10 mouse cellular contexts compared by ENCODE assay signal in genomic region chr11:98323933-98324332, GRCm38 (mm10). TPM values are rescaled to one million over a fixed set of nuclear protein-coding genes. Genes with fewer than 3 reads are reported as not detected.
A peak's percentile ranks its signal among the peaks of the same experiment; 100 is the strongest.
DNase-seq lines count a peak whose midpoint lies in the region; ATAC-seq and TF ChIP-seq lines count a peak whose summit lies in the region.
"Had no signal": no experiment of that assay in that cellular context is flagged by ENCODE, and none has a peak within 500 bp of the region (broad histone marks: within the 10 kb centered on the region; RNA-seq: fewer than 3 reads in every experiment).

No protein-coding gene starts in this region.

- H3K9me3 ChIP-seq in limb, embryonic 14.5 days (ENCODE audit: control insufficient read depth, low read length): no peaks in the 10 kb centered on the region
- no peaks in the 10 kb centered on the region for H3K9me3 ChIP-seq in heart, embryonic 11.5 days (replicated peaks; ENCODE audit: control insufficient read depth, low read length)
- H3K9me3 ChIP-seq: liver, embryonic 15.5 days had no signal

- peak; percentile 50 for DNase-seq in kidney, adult 18-20 months
- no peak for DNase-seq in kidney, adult 11 months
- DNase-seq in Muller cell, postnatal 12 days (ENCODE audit: inconsistent ontology term): peak; percentile 54
- DNase-seq in embryo, embryonic 11 days: peak; percentile 65
- peak; percentile 39 for DNase-seq in limb, embryonic 14.5 days (ENCODE audit: low spot score)
- DNase-seq in urinary bladder, postnatal 4 days (ENCODE audit: low spot score in 2 of 2): no peak

- H3K27me3 ChIP-seq in limb, embryonic 14.5 days (ENCODE audit: control insufficient read depth, insufficient read depth, low read length): peaks cover 98% of the 10 kb centered on the region
- H3K27me3 ChIP-seq in heart, embryonic 11.5 days (ENCODE audit: control insufficient read depth, insufficient read depth, low read length): peaks cover 98% of the 10 kb centered on the region

- H3K27ac ChIP-seq in limb, embryonic 14.5 days (replicated peaks; ENCODE audit: low read depth, low read length): no peak overlapping the region
- H3K27ac ChIP-seq in heart, embryonic 11.5 days (ENCODE audit: low read depth, low read length): no peak overlapping the region
- H3K27ac ChIP-seq: liver, embryonic 15.5 days had no signal

- WGBS in limb, embryonic 14.5 days: 2% methylated on average over 9 of the region's 9 CpGs
- WGBS in heart, embryonic 11.5 days (ENCODE audit: insufficient replicate concordance): 3% methylated on average over 9 of the region's 9 CpGs

- peaks cover 5% of the 10 kb centered on the region; the same call in 1 of the 2 replicates for H3K4me1 ChIP-seq in limb, embryonic 14.5 days (ENCODE audit: control insufficient read depth, insufficient read depth, low read length)
- H3K4me1 ChIP-seq in heart, embryonic 11.5 days (ENCODE audit: control insufficient read depth, insufficient read depth, low read length): peaks cover 19% of the 10 kb centered on the region

- H3K4me3 ChIP-seq in limb, embryonic 14.5 days (replicated peaks; ENCODE audit: low read length): no peak overlapping the region
- no peak overlapping the region for H3K4me3 ChIP-seq in heart, embryonic 11.5 days (ENCODE audit: low read depth, low read length)
- H3K4me3 ChIP-seq: liver, embryonic 15.5 days had no signal

- ATAC-seq in limb, embryonic 14.5 days (ENCODE audit: low FRiP score, low read depth): no peak
- no peak for ATAC-seq in erythroblast, adult 5-6 weeks (replicated peaks; ENCODE audit: low FRiP score, poor library complexity, severe bottlenecking)
- ATAC-seq in heart, embryonic 11.5 days (replicated peaks; ENCODE audit: insufficient number of reproducible peaks, low FRiP score, low TSS enrichment): no peak

- no peak overlapping the region for H3K4me2 ChIP-seq in limb, embryonic 14.5 days (replicated peaks; ENCODE audit: low read depth, low read length, severe bottlenecking)
- no peak overlapping the region for H3K4me2 ChIP-seq in heart, embryonic 11.5 days
- H3K4me2 ChIP-seq: liver, embryonic 15.5 days had no signal

- TF ChIP-seq POLR2A in limb, embryonic 14.5 days (IDR thresholded peaks at IDR 0.05; ENCODE audit: borderline replicate concordance, extremely low read depth, insufficient read depth, insufficient read length): no peak

- no peaks in the 10 kb centered on the region for H3K36me3 ChIP-seq in limb, embryonic 14.5 days (ENCODE audit: control insufficient read depth, insufficient read depth, low read length)
- H3K36me3 ChIP-seq in heart, embryonic 11.5 days (ENCODE audit: control insufficient read depth, insufficient read depth, low read length): no peaks in the 10 kb centered on the region
- H3K36me3 ChIP-seq: liver, embryonic 15.5 days had no signal

- no peak overlapping the region for H3K9ac ChIP-seq in limb, embryonic 14.5 days (ENCODE audit: low read depth, low read length, severe bottlenecking)
- H3K9ac ChIP-seq in heart, embryonic 11.5 days (ENCODE audit: low read depth, low read length): no peak overlapping the region
- H3K9ac ChIP-seq: liver, embryonic 15.5 days had no signal

RNA-seq across cellular contexts. Expression of gene Neurod2, which starts 5.5 kb away (rescaled TPM):
- 0.14 and 0.52 TPM in 2 replicates for polyA plus RNA-seq in limb, embryonic 14.5 days (2012; rRNA removed)
- not detected in 2 replicates for polyA plus RNA-seq in limb, embryonic 14.5 days (2014; fragmentation: Nextera tagmentation; extraction: Ambion mirVana)
- not detected in 2 replicates for total RNA-seq in erythroblast, adult 5-6 weeks (2015; ENCODE audit: low replicate concordance)
- not detected in 2 replicates for total RNA-seq in erythroblast, adult 5-6 weeks (2017; ENCODE audit: low replicate concordance)
- 0.07 and 0.13 TPM in 2 replicates for polyA plus RNA-seq in heart, embryonic 11.5 days (2014; fragmentation: Nextera tagmentation; extraction: Ambion mirVana)
- polyA plus RNA-seq: gonadal fat pad, adult 2 months; liver, embryonic 15.5 days had no signal

RNA-seq across cellular contexts. Expression of gene Ppp1r1b, which starts 24.3 kb away (rescaled TPM):
- polyA plus RNA-seq in limb, embryonic 14.5 days (2012; rRNA removed): 3.5 and 3.6 TPM in 2 replicates
- polyA plus RNA-seq in limb, embryonic 14.5 days (2014; fragmentation: Nextera tagmentation; extraction: Ambion mirVana): 2.9 and 3.6 TPM in 2 replicates
- not detected in 2 replicates for total RNA-seq in erythroblast, adult 5-6 weeks (2015; ENCODE audit: low replicate concordance)
- total RNA-seq in erythroblast, adult 5-6 weeks (2017; ENCODE audit: low replicate concordance): not detected in 2 replicates
- polyA plus RNA-seq in heart, embryonic 11.5 days (2014; fragmentation: Nextera tagmentation; extraction: Ambion mirVana): 13.6 and 15.3 TPM in 2 replicates

RNA-seq across cellular contexts. Expression of gene Stard3, which starts 34.2 kb away (rescaled TPM):
- 78.2 and 116 TPM in 2 replicates for polyA plus RNA-seq in limb, embryonic 14.5 days (2012; rRNA removed)
- polyA plus RNA-seq in limb, embryonic 14.5 days (2014; fragmentation: Nextera tagmentation; extraction: Ambion mirVana): 36.9 and 42.6 TPM in 2 replicates
- 8.5 and 9.2 TPM in 2 replicates for total RNA-seq in erythroblast, adult 5-6 weeks (2015; ENCODE audit: low replicate concordance)
- total RNA-seq in erythroblast, adult 5-6 weeks (2017; ENCODE audit: low replicate concordance): 2.8 and 6.0 TPM in 2 replicates
- polyA plus RNA-seq in heart, embryonic 11.5 days (2014; fragmentation: Nextera tagmentation; extraction: Ambion mirVana): 39.6 and 40.6 TPM in 2 replicates

RNA-seq across cellular contexts. Expression of gene Tcap, which starts 59.7 kb away (rescaled TPM):
- 12.3 and 13.2 TPM in 2 replicates for polyA plus RNA-seq in limb, embryonic 14.5 days (2012; rRNA removed)
- polyA plus RNA-seq in limb, embryonic 14.5 days (2014; fragmentation: Nextera tagmentation; extraction: Ambion mirVana): 10.9 and 18.1 TPM in 2 replicates
- not detected in 2 replicates for total RNA-seq in erythroblast, adult 5-6 weeks (2015; ENCODE audit: low replicate concordance)
- total RNA-seq in erythroblast, adult 5-6 weeks (2017; ENCODE audit: low replicate concordance): not detected in 2 replicates
- polyA plus RNA-seq in heart, embryonic 11.5 days (2014; fragmentation: Nextera tagmentation; extraction: Ambion mirVana): 149 and 151 TPM in 2 replicates

Comparison
In these comparisons a context has a peak if more than half of its experiments do, and no peak if none do; other contexts are left out.
1. DNase-seq: peak in kidney, adult 18-20 months (single experiment), Muller cell, postnatal 12 days (single experiment), embryo, embryonic 11 days (single experiment) and limb, embryonic 14.5 days (single experiment); none in kidney, adult 11 months (single experiment) and urinary bladder, postnatal 4 days (0 of 2).